Mouse (Mus musculus) heart, postnatal 0 days (tissue): ENCODE data around the gene Mid1. TPM values are rescaled to one million over a fixed set of nuclear protein-coding genes. Genes with fewer than 3 reads are reported as not detected.
"Not testable (repeated sequence)": the region's sequence is repeated elsewhere in the genome, so short reads cannot be mapped to it uniquely, and the experiment has no call there.

Experiments
- ATAC-seq: fragments of 200-750 bp; cut with Nextera tagmentation; 2 replicates; pipeline ENCODE4 v1.8.0; 2017; ENCODE audit warnings: low read depth, moderate number of reproducible peaks, moderate library complexity; ENCODE audit not compliant: insufficient read depth
- DNase-seq: peaks from one replicate; pipeline ENCODE4 v3.0.0-alpha.2; 2016; ENCODE audit warnings: low spot score
- H3K27ac ChIP-seq: fragments of 300-500 bp; sonication (generic); 2 replicates; pipeline ENCODE4 v1.5.1; 2014; ENCODE audit warnings: low read depth, mild to moderate bottlenecking
- H3K27me3 ChIP-seq: fragments of 300-500 bp; sonication (generic); 2 replicates; pipeline ENCODE4 v1.6.1; 2014; ENCODE audit warnings: low read length, mixed read lengths; ENCODE audit not compliant: control insufficient read depth, insufficient read depth
- H3K36me3 ChIP-seq: fragments of 300-500 bp; sonication (generic); replicated peaks from 2 replicates; pipeline ENCODE4 v1.6.1; 2014; ENCODE audit warnings: low read length, mixed read lengths; ENCODE audit not compliant: control insufficient read depth, insufficient read depth
- H3K4me1 ChIP-seq: fragments of 300-500 bp; sonication (generic); 2 replicates; pipeline ENCODE4 v1.6.1; 2014; ENCODE audit warnings: antibody characterized with exemption; ENCODE audit not compliant: control insufficient read depth, insufficient read depth
- H3K4me2 ChIP-seq: fragments of 300-500 bp; sonication (generic); 2 replicates; pipeline ENCODE4 v1.6.1; 2014; ENCODE audit warnings: low read depth, mild to moderate bottlenecking, low read length, moderate library complexity
- H3K4me3 ChIP-seq: fragments of 300-500 bp; sonication (generic); 2 replicates; pipeline ENCODE4 v1.5.1; 2014; ENCODE audit warnings: low read depth, low read length
- H3K9ac ChIP-seq: fragments of 300-500 bp; sonication (generic); replicated peaks from 2 replicates; pipeline ENCODE4 v1.6.1; 2014; ENCODE audit warnings: low read depth, low read length, mixed read lengths
- H3K9me3 ChIP-seq: fragments of 300-500 bp; sonication (generic); replicated peaks from 2 replicates; pipeline ENCODE4 v1.6.1; 2016; ENCODE audit warnings: low read length; ENCODE audit not compliant: control insufficient read depth
- CTCF ChIP-seq: IDR thresholded peaks from 2 replicates; pipeline ENCODE4 v1.5.1; 2016; ENCODE audit warnings: antibody characterized with exemption, control low read depth, low read depth
- EP300 ChIP-seq: IDR thresholded peaks from 2 replicates; pipeline ENCODE4 v1.6.1; 2016; ENCODE audit warnings: antibody characterized with exemption, low read depth
- WGBS: fragments of 180-500 bp; shearing (Covaris S2); extraction: QIAGEN DNeasy Blood & Tissue Kit; methylation state at CpG from one replicate; pipeline ENCODE4 v1.1.7; 2014; 5-methylcytosine and 5-hydroxymethylcytosine counted together
- polyA plus RNA-seq: library from polyadenylated mRNA; unstranded; fragments of >200 nt; fragmentation: Nextera tagmentation; extraction: Ambion mirVana; gene quantifications from 2 replicates; pipeline ENCODE4 v1.2.1, GENCODE M21; 2015
- total RNA-seq: library from RNA; depleted of rRNA; stranded (reverse); fragments of >200 nt; gene quantifications from 2 replicates; pipeline ENCODE4 v1.2.3, GENCODE M21; 2014; ENCODE audit warnings: low replicate concordance

Mid1 gene
- total and polyA plus RNA-seq, 2 experiments from 2014 or later: 2.8 to 10.6 TPM

DNA sequence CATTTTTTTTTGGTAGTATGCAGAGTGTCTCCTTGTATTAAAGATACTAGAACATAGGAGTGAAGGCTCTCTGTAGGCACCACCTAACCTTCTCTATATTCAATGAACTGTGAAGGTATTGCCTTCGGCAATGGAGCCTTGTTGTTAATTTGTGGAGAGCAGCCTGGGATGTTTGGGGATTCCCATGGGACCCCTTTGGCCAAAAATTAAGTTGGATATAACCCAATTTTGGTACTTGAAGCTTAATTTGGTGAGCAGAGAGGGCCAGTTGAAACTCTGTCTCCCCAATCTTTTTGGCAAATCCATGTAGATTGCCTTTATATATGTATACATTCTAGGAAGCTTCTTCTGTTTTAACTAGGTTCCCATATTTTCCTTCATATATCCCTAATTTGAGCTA, 284.3 kb downstream of the Mid1 start:
- TF ChIP-seq EP300 (no peak), CTCF (no peak)
- no peak overlapping the region for H3K9ac ChIP-seq
- H3K4me1 ChIP-seq: no peaks in the 10 kb centered on the region
- H3K27ac ChIP-seq: no peak overlapping the region
- WGBS: 79% methylated on average over 1 of the region's 1 CpGs
- H3K4me3 ChIP-seq: no peak overlapping the region
- H3K9me3 ChIP-seq: no peaks in the 10 kb centered on the region
- no peak for DNase-seq
- ATAC-seq: no peak
- no peaks in the 10 kb centered on the region for H3K36me3 ChIP-seq
- no peaks in the 10 kb centered on the region for H3K27me3 ChIP-seq
- H3K4me2 ChIP-seq: no peak overlapping the region

DNA sequence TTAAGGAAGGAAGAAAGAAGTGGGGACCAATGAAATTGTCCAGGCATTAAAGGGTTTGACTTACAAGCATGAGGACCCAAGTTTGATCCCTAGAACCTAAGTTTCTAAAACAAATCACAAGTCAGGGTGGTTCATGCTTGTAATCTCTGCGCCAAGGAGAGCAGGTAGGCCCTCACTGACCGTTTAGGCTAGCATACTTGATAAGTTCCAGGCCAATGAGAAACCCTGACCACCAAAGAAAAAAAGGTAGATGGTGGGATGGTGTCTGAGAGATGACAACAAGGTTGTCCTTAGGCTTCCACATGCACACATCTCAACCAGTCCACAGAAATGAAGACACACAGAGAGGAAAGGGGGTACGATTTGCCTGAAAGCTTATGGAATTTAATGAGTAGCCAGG, 284.8 kb downstream of the Mid1 start:
- WGBS: 76% methylated on average over 3 of the region's 3 CpGs
- H3K4me2 ChIP-seq: not testable (repeated sequence)

DNA sequence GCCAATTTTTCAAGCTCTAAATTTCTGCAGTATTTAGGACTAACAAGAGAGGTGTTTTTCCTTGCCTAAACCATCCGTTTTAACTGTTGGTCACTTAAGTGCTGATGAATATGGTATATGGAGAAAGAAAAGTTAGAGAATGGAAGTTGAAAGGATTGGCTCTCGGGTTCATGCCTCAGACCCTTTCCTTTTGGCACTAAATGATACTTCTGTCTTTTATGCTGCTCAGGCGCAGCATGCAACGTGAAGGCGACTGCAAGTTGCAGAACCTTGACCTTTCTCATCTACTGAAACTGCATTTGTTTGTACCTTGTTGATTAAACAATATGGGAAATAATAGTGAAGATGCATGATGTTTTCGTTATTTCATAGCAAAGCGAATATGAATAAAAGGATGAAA, 285.5 kb downstream of the Mid1 start:
- H3K9ac ChIP-seq, H3K4me2 ChIP-seq, H3K27me3 ChIP-seq, H3K36me3 ChIP-seq, ATAC-seq, H3K27ac ChIP-seq, H3K4me3 ChIP-seq, H3K4me1 ChIP-seq, H3K9me3 ChIP-seq: not testable (repeated sequence)
- peak; percentile 17 for DNase-seq
- 80% methylated on average over 7 of the region's 7 CpGs for WGBS

More for the DNA sequence above, 284.8 kb downstream of the Mid1 start:
- not testable (repeated sequence) for H3K27me3 ChIP-seq, H3K36me3 ChIP-seq, H3K9ac ChIP-seq, H3K9me3 ChIP-seq, DNase-seq, H3K27ac ChIP-seq, H3K4me1 ChIP-seq, H3K4me3 ChIP-seq, ATAC-seq

DNA sequence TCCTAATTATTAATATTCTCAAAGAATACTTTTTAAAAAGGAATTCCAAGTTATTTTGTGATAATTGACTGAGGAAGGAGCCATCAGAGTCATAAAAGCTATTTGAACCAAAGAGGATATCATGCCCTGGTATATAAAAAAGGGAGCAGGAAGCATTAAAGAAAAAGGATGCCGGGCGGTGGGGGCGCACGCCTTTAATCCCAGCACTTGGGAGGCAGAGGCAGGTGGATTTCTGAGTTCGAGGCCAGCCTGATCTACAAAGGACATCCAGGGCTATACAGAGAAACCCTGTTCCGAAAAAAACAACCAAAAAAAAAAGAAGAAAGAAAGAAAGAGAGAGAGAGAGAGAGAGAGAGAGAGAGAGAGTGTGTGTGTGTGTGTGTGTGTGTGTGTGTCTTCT, 286.6 kb downstream of the Mid1 start:
- not testable (repeated sequence) for H3K9me3 ChIP-seq, H3K27ac ChIP-seq, H3K27me3 ChIP-seq, ATAC-seq, H3K4me1 ChIP-seq, DNase-seq, H3K36me3 ChIP-seq, H3K4me2 ChIP-seq, H3K9ac ChIP-seq, H3K4me3 ChIP-seq
- WGBS: 78% methylated on average over 6 of the region's 6 CpGs

DNA sequence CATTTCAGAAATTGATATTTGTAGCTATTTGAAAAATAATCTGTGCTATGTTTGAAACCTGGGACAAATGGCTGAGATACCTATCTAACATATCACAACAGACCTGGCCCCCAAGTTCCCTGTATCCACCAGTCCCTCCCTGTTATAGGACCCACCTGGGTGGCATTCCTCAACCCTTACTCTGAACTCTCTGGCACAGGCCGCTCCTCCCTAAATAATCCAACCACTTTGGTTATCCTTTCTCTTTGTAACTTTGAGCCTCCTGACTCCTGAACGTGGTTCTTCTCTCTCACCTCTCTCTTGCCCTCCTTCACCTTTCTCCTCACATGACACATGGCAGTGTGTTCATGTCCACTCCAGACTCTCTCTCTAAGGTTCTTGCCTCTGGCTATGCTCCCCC, 287.1 kb downstream of the Mid1 start:
- not testable (repeated sequence) for H3K27me3 ChIP-seq, H3K4me2 ChIP-seq, DNase-seq, H3K9ac ChIP-seq, H3K9me3 ChIP-seq, H3K4me3 ChIP-seq, H3K36me3 ChIP-seq, ATAC-seq, H3K4me1 ChIP-seq
- WGBS: 49% methylated on average over 2 of the region's 2 CpGs
- peak overlapping the region; percentile 1; the same call in 1 of the 2 replicates for H3K27ac ChIP-seq

DNA sequence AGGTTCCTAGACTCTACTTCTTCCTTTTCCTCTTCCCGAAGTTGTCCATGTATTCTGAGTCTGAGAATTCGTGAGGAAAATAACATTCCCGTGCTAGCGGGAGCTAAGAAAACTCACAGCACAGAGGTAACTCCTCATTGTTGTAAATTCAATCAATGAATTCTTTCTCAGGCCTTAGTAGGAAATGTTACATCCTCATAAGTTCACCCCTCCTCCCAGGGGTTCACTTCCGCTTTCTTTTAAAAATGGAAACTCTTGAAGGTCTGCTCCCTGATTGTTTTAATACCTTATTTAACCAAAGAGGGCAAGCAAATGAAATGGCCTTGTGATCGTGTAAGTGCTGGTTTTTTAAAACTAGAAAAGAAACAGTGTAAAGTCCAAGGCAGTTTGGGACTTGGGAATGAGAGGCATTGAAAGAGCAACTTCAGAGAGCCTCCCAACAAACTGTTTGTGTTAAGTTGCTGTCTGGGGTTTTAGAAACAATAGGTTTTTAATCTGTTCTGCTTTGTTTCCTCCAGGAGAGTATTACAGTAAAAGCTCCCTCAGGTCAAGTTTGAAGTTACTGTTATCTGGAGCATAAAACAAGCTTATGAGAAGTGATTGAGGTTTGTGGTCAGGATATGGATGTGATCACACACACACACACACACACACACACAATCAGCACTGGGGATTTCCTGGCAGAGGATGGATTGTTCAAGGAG, 287.9 kb downstream of the Mid1 start:
- peak; percentile 9 for DNase-seq
- H3K36me3 ChIP-seq, H3K4me3 ChIP-seq, H3K27ac ChIP-seq, H3K27me3 ChIP-seq, H3K9ac ChIP-seq, H3K4me1 ChIP-seq, ATAC-seq, H3K9me3 ChIP-seq, H3K4me2 ChIP-seq: not testable (repeated sequence)
- 56% methylated on average over 6 of the region's 6 CpGs for WGBS

DNA sequence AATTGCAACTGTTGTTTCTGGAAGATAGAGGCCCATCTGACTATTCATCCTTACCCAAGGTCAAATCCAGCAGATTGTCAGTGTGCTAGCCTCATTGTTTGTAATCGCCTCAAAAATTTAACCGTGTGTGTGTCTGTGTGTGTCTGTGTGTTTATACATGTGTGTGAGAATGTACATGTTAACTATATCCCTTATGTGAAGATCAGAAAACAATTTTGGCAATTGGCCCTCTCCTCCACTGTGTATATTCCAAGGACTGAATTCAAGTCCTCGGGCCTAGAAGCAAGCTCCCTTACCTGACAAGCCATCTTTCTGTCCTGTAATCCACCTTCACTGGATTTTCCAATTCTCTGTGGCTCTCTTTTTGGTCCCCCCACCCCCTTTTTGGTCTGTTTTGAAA, 288.8 kb downstream of the Mid1 start:
- H3K27me3 ChIP-seq, H3K4me2 ChIP-seq, H3K4me1 ChIP-seq, H3K4me3 ChIP-seq, DNase-seq, ATAC-seq, H3K27ac ChIP-seq, H3K9ac ChIP-seq, H3K36me3 ChIP-seq, H3K9me3 ChIP-seq: not testable (repeated sequence)
- WGBS: 62% methylated on average over 3 of the region's 3 CpGs

DNA sequence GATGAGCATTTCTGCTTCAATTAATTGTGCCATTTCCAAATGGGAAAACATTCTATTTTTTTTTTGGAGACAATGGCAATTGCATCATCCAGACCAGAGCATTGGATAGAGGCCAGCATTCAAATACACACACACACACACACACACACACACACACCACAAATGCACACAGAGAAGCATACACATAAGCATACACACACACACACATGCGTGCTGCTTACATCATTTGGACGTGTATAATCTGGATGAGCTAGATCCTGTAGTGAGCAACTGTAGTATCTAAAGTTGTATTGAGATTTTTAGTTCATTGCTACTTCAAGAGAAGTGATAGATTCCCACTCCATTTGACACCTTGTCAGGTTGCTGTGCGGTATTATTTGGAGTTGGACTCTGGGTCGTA, 289.5 kb downstream of the Mid1 start:
- H3K27ac ChIP-seq, H3K4me2 ChIP-seq: not testable (repeated sequence)

DNA sequence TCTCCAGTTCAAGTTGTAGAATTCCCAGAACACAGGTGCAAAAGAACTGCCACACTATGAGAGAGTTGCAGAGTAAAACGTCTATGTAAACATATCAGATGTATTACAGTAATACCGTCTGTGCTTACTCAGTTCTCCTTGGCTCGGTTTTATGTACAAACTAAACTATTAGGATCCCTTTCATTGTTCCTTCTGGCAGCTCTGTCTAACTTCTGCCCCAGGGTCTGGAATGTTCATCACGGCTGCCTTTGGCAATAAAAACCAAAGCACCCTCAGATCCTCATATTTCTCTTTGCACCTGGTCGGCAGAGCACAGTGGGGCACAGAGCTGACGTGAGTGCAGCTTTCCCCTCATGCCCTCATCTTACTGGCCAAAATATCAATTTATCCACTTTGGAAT, 290.0 kb downstream of the Mid1 start:
- not testable (repeated sequence) for H3K4me3 ChIP-seq, H3K36me3 ChIP-seq, DNase-seq, H3K9ac ChIP-seq, H3K27me3 ChIP-seq, ATAC-seq, H3K4me1 ChIP-seq, H3K4me2 ChIP-seq, H3K9me3 ChIP-seq
- 57% methylated on average over 6 of the region's 6 CpGs for WGBS
- peak overlapping the region; percentile 10; the same call in 1 of the 2 replicates for H3K27ac ChIP-seq

More for the DNA sequence above, 289.5 kb downstream of the Mid1 start:
- H3K4me3 ChIP-seq, H3K9ac ChIP-seq, H3K4me1 ChIP-seq, H3K9me3 ChIP-seq, H3K36me3 ChIP-seq, ATAC-seq, H3K27me3 ChIP-seq: not testable (repeated sequence)
- WGBS: 61% methylated on average over 4 of the region's 4 CpGs
- peak; percentile 10 for DNase-seq
